Mouse (Mus musculus) neural tube, embryonic 12.5 days (tissue): Measurements from ENCODE around the gene Nrsn2. TPM values are rescaled to one million over a fixed set of nuclear protein-coding genes. Genes with fewer than 3 reads are reported as not detected.
"Not testable (repeated sequence)": the region's sequence is repeated elsewhere in the genome, so short reads cannot be mapped to it uniquely, and the experiment has no call there.

Experiments used
- ATAC-seq: fragments of 200-750 bp; cut with Nextera tagmentation; 2 replicates; pipeline ENCODE4 v1.8.0; 2017; ENCODE audit warnings: low read depth, mild to moderate bottlenecking, moderate TSS enrichment, moderate library complexity; ENCODE audit not compliant: low FRiP score
- H3K27ac ChIP-seq: fragments of 300-500 bp; sonication (generic); 2 replicates; pipeline ENCODE4 v1.5.1; 2016
- H3K27me3 ChIP-seq: fragments of 300-500 bp; sonication (generic); replicated peaks from 2 replicates; pipeline ENCODE4 v1.6.1; 2016; ENCODE audit warnings: mild to moderate bottlenecking
- H3K36me3 ChIP-seq: fragments of 300-500 bp; sonication (generic); 2 replicates; pipeline ENCODE4 v1.6.1; 2016; ENCODE audit warnings: mild to moderate bottlenecking
- H3K4me1 ChIP-seq: fragments of 300-500 bp; sonication (generic); 2 replicates; pipeline ENCODE4 v1.6.1; 2016
- H3K4me2 ChIP-seq: fragments of 300-500 bp; sonication (generic); replicated peaks from 2 replicates; pipeline ENCODE4 v1.6.1; 2016; ENCODE audit warnings: mild to moderate bottlenecking
- H3K4me3 ChIP-seq: fragments of 300-500 bp; sonication (generic); 2 replicates; pipeline ENCODE4 v1.5.1; 2016
- H3K9ac ChIP-seq: fragments of 300-500 bp; sonication (generic); 2 replicates; pipeline ENCODE4 v1.6.1; 2016; ENCODE audit warnings: mild to moderate bottlenecking
- H3K9me3 ChIP-seq: fragments of 300-500 bp; sonication (generic); 2 replicates; pipeline ENCODE4 v1.6.1; 2016; ENCODE audit warnings: mild to moderate bottlenecking
- WGBS: fragments of 180-500 bp; shearing (Covaris S2); methylation state at CpG from one replicate; pipeline ENCODE4 v1.1.7; 2016; 5-methylcytosine and 5-hydroxymethylcytosine counted together
- polyA plus RNA-seq: library from polyadenylated mRNA; unstranded; fragments of >200 nt; fragmentation: Nextera tagmentation; extraction: Ambion mirVana; gene quantifications from 2 replicates; pipeline ENCODE4 v1.2.1, GENCODE M21; 2016

Gene Nrsn2
- polyA plus RNA-seq, 1 experiment from 2014 or later = 16.5 TPM

GRCm38 (mm10) chr2:152373547-152373946, 2.9 kb downstream of the Nrsn2 start:
- Histone ChIP-seq H3K9ac (no peak overlapping the region), H3K4me1 (peaks cover 19% of the 10 kb centered on the region), H3K36me3 (no peaks in the 10 kb centered on the region), H3K27ac (no peak overlapping the region), H3K4me3 (no peak overlapping the region), H3K9me3 (no peaks in the 10 kb centered on the region), H3K4me2 (no peak overlapping the region), H3K27me3 (peaks cover 3% of the 10 kb centered on the region)
- WGBS = 88% methylated on average over 9 of the region's 9 CpGs
- no peak for ATAC-seq

GRCm38 (mm10) chr2:152372661-152373060, 3.8 kb downstream of the Nrsn2 start:
- Histone ChIP-seq H3K9ac (no peak overlapping the region), H3K9me3 (no peaks in the 10 kb centered on the region), H3K4me1 (peaks cover 19% of the 10 kb centered on the region), H3K27ac (no peak overlapping the region), H3K4me2 (no peak overlapping the region), H3K27me3 (peaks cover 3% of the 10 kb centered on the region), H3K36me3 (no peaks in the 10 kb centered on the region), H3K4me3 (no peak overlapping the region)
- WGBS = 70% methylated on average over 4 of the region's 4 CpGs
- ATAC-seq = no peak

- H3K36me3 ChIP-seq = no peaks in the 10 kb centered on the region
- 82% methylated on average over 7 of the region's 7 CpGs for WGBS
- H3K27me3 ChIP-seq = peaks cover 3% of the 10 kb centered on the region
- no peak overlapping the region for H3K4me2 ChIP-seq
- no peak overlapping the region for H3K4me3 ChIP-seq
- no peak for ATAC-seq
- H3K9ac ChIP-seq = no peak overlapping the region
- H3K4me1 ChIP-seq = peaks cover 19% of the 10 kb centered on the region
- no peaks in the 10 kb centered on the region for H3K9me3 ChIP-seq
- H3K27ac ChIP-seq = no peak overlapping the region
Observed at GRCm38 (mm10) chr2:152372104-152372503, 4.3 kb downstream of the Nrsn2 start.

GRCm38 (mm10) chr2:152368532-152369140, 7.8 kb downstream of the Nrsn2 start:
- H3K4me2 ChIP-seq = no peak overlapping the region
- ATAC-seq = peak; percentile 35; the same call in 1 of the 2 replicates
- WGBS = 30% methylated on average over 14 of the region's 14 CpGs
- H3K36me3 ChIP-seq = no peaks in the 10 kb centered on the region
- no peaks in the 10 kb centered on the region for H3K9me3 ChIP-seq
- H3K4me3 ChIP-seq = no peak overlapping the region
- no peak overlapping the region for H3K27ac ChIP-seq
- H3K27me3 ChIP-seq = peaks cover 3% of the 10 kb centered on the region; the same call in 1 of the 2 replicates
- no peak overlapping the region for H3K9ac ChIP-seq
- H3K4me1 ChIP-seq = no peaks in the 10 kb centered on the region

GRCm38 (mm10) chr2:152367917-152368316, 8.5 kb downstream of the Nrsn2 start:
- H3K36me3 ChIP-seq = no peaks in the 10 kb centered on the region
- ATAC-seq = no peak
- peaks cover 3% of the 10 kb centered on the region; the same call in 1 of the 2 replicates for H3K27me3 ChIP-seq
- no peak overlapping the region for H3K4me2 ChIP-seq
- no peak overlapping the region for H3K27ac ChIP-seq
- H3K4me3 ChIP-seq = no peak overlapping the region
- 78% methylated on average over 5 of the region's 5 CpGs for WGBS
- no peaks in the 10 kb centered on the region for H3K9me3 ChIP-seq
- no peaks in the 10 kb centered on the region for H3K4me1 ChIP-seq
- no peak overlapping the region for H3K9ac ChIP-seq

GRCm38 (mm10) chr2:152363245-152364147, 12.9 kb downstream of the Nrsn2 start:
- Histone ChIP-seq H3K27ac (no peak overlapping the region), H3K4me1 (no peaks in the 10 kb centered on the region), H3K36me3 (no peaks in the 10 kb centered on the region), H3K9me3 (no peaks in the 10 kb centered on the region), H3K27me3 (no peaks in the 10 kb centered on the region), H3K9ac (no peak overlapping the region), H3K4me2 (peak overlapping the region; percentile 35), H3K4me3 (no peak overlapping the region)
- 14% methylated on average over 17 of the region's 17 CpGs for WGBS
- ATAC-seq = peak; percentile 76

GRCm38 (mm10) chr2:152361193-152361592, 15.2 kb downstream of the Nrsn2 start:
- WGBS = 92% methylated on average over 8 of the region's 8 CpGs
- H3K9ac ChIP-seq = no peak overlapping the region

GRCm38 (mm10) chr2:152360271-152360775, 16.1 kb downstream of the Nrsn2 start:
- Histone ChIP-seq H3K9me3 (no peaks in the 10 kb centered on the region), H3K4me3 (no peak overlapping the region), H3K4me1 (no peaks in the 10 kb centered on the region), H3K27ac (no peak overlapping the region), H3K27me3 (no peaks in the 10 kb centered on the region), H3K4me2 (no peak overlapping the region), H3K36me3 (no peaks in the 10 kb centered on the region), H3K9ac (no peak overlapping the region)
- WGBS = 67% methylated on average over 7 of the region's 7 CpGs
- ATAC-seq = no peak

More at GRCm38 (mm10) chr2:152361193-152361592, 15.2 kb downstream of the Nrsn2 start:
- Histone ChIP-seq H3K4me1 (no peaks in the 10 kb centered on the region), H3K4me2 (no peak overlapping the region), H3K27me3 (no peaks in the 10 kb centered on the region), H3K27ac (no peak overlapping the region), H3K4me3 (no peak overlapping the region), H3K9me3 (no peaks in the 10 kb centered on the region), H3K36me3 (no peaks in the 10 kb centered on the region)
- ATAC-seq = no peak

- 76% methylated on average over 5 of the region's 5 CpGs for WGBS
- Histone ChIP-seq H3K4me2 (no peak overlapping the region), H3K4me1 (no peaks in the 10 kb centered on the region), H3K36me3 (no peaks in the 10 kb centered on the region), H3K27ac (no peak overlapping the region), H3K9me3 (no peaks in the 10 kb centered on the region), H3K4me3 (no peak overlapping the region), H3K27me3 (no peaks in the 10 kb centered on the region), H3K9ac (no peak overlapping the region)
- ATAC-seq = no peak
Observed at GRCm38 (mm10) chr2:152359616-152360015, 16.8 kb downstream of the Nrsn2 start.

- 73% methylated on average over 5 of the region's 5 CpGs for WGBS
- not testable (repeated sequence) for H3K27me3 ChIP-seq, H3K4me1 ChIP-seq, H3K4me2 ChIP-seq, H3K4me3 ChIP-seq, H3K9me3 ChIP-seq, H3K9ac ChIP-seq, ATAC-seq, H3K27ac ChIP-seq, H3K36me3 ChIP-seq
Observed at GRCm38 (mm10) chr2:152358977-152359376, 17.5 kb downstream of the Nrsn2 start.

GRCm38 (mm10) chr2:152357254-152357653, 19.2 kb downstream of the Nrsn2 start:
- WGBS = 91% methylated on average over 3 of the region's 3 CpGs
- H3K9ac ChIP-seq = no peak overlapping the region
- no peak overlapping the region for H3K4me3 ChIP-seq
- H3K27me3 ChIP-seq = no peaks in the 10 kb centered on the region
- ATAC-seq = no peak
- H3K4me1 ChIP-seq = no peaks in the 10 kb centered on the region
- H3K9me3 ChIP-seq = no peaks in the 10 kb centered on the region
- no peaks in the 10 kb centered on the region for H3K36me3 ChIP-seq
- H3K4me2 ChIP-seq = no peak overlapping the region
- no peak overlapping the region for H3K27ac ChIP-seq

GRCm38 (mm10) chr2:152349842-152350540, 26.4 kb downstream of the Nrsn2 start:
- WGBS = 90% methylated on average over 8 of the region's 8 CpGs
- peaks cover 7% of the 10 kb centered on the region; the same call in 1 of the 2 replicates for H3K27me3 ChIP-seq
- no peak for ATAC-seq
- H3K9me3 ChIP-seq = no peaks in the 10 kb centered on the region
- H3K27ac ChIP-seq = no peak overlapping the region
- no peak overlapping the region for H3K4me2 ChIP-seq
- H3K4me3 ChIP-seq = no peak overlapping the region
- H3K4me1 ChIP-seq = no peaks in the 10 kb centered on the region
- no peaks in the 10 kb centered on the region for H3K36me3 ChIP-seq
- H3K9ac ChIP-seq = no peak overlapping the region
